Mouse (Mus musculus) midbrain, embryonic 16.5 days (tissue): ENCODE measurements around the gene Sema4a. TPM values are rescaled to one million over a fixed set of nuclear protein-coding genes. Genes with fewer than 3 reads are reported as not detected.

Experiments
- ATAC-seq: fragments of 200-750 bp; cut with Nextera tagmentation; 2 replicates; pipeline ENCODE4 v1.8.0; 2017; ENCODE audit warnings: moderate TSS enrichment
- H3K27ac ChIP-seq: fragments of 300-500 bp; sonication (generic); 2 replicates; pipeline ENCODE4 v1.5.1; 2014; ENCODE audit warnings: mild to moderate bottlenecking, low read length, mixed read lengths
- H3K27me3 ChIP-seq: fragments of 300-500 bp; sonication (generic); 2 replicates; pipeline ENCODE4 v1.6.1; 2014; ENCODE audit warnings: low read depth, low read length, mixed read lengths; ENCODE audit not compliant: control insufficient read depth, insufficient read depth
- H3K36me3 ChIP-seq: fragments of 300-500 bp; sonication (generic); 2 replicates; pipeline ENCODE4 v1.6.1; 2014; ENCODE audit warnings: mild to moderate bottlenecking, low read length, moderate library complexity, mixed read lengths; ENCODE audit not compliant: control insufficient read depth, insufficient read depth
- H3K4me1 ChIP-seq: fragments of 300-500 bp; sonication (generic); 2 replicates; pipeline ENCODE4 v1.6.1; 2014; ENCODE audit warnings: mild to moderate bottlenecking, low read length, mixed read lengths; ENCODE audit not compliant: control insufficient read depth, insufficient read depth
- H3K4me2 ChIP-seq: fragments of 300-500 bp; sonication (generic); 2 replicates; pipeline ENCODE4 v1.6.1; 2014; ENCODE audit warnings: mild to moderate bottlenecking, low read length, mixed read lengths
- H3K4me3 ChIP-seq: fragments of 300-500 bp; sonication (generic); 2 replicates; pipeline ENCODE4 v1.5.1; 2014; ENCODE audit warnings: low read depth, mild to moderate bottlenecking, low read length, moderate library complexity, mixed read lengths
- H3K9ac ChIP-seq: fragments of 300-500 bp; sonication (generic); 2 replicates; pipeline ENCODE4 v1.6.1; 2014; ENCODE audit warnings: low read depth, low read length, mixed read lengths
- H3K9me3 ChIP-seq: fragments of 300-500 bp; sonication (generic); replicated peaks from 2 replicates; pipeline ENCODE4 v1.6.1; 2014; ENCODE audit warnings: mild to moderate bottlenecking, low read length, mixed read lengths; ENCODE audit not compliant: control insufficient read depth, poor library complexity, severe bottlenecking
- WGBS: fragments of 180-500 bp; shearing (Covaris S2); extraction: QIAGEN DNeasy Blood & Tissue Kit; methylation state at CpG from one replicate; pipeline ENCODE4 v1.1.7; 2014; 5-methylcytosine and 5-hydroxymethylcytosine counted together
- microRNA-seq: library from miRNA; unstranded; fragments of <30 nt; microRNA quantifications from one replicate; pipeline ENCODE4, GENCODE M21; 2017
- polyA plus RNA-seq: library from polyadenylated mRNA; unstranded; fragments of >200 nt; fragmentation: Nextera tagmentation; extraction: Ambion mirVana; gene quantifications from 2 replicates; pipeline ENCODE4 v1.2.1, GENCODE M21; 2015

Gene Sema4a
- polyA plus RNA-seq, 1 experiment from 2014 or later = 44.0 TPM

GRCm38 (mm10) chr3:88398666-88399065 is 62.3 kb downstream of the Sema4a start:
- Histone ChIP-seq H3K4me2 (no peak overlapping the region), H3K27me3 (no peaks in the 10 kb centered on the region), H3K9ac (no peak overlapping the region), H3K27ac (no peak overlapping the region), H3K4me1 (no peaks in the 10 kb centered on the region), H3K4me3 (no peak overlapping the region), H3K9me3 (no peaks in the 10 kb centered on the region), H3K36me3 (no peaks in the 10 kb centered on the region)
- 79% methylated on average over 2 of the region's 2 CpGs for WGBS
- ATAC-seq = no peak

DNA sequence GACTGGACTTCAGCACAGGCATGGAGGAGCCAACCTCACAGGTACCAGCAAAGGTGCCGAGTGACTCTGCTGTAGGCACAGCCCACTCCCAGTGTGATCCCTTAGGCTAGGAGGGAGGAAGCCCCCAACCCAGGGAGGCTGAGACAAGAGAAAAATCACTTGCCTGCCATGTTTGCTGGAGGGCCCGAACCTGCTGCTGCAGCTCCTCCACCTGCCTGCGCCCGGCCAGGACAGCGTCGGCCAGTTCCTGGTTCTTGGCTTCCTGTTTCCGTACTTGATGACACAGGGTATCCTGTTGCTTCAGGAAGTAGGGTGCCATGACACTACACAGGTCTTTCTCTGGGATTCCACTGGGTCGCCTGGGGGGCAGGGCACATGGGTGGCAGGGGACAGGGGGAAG is 65.2 kb downstream of the Sema4a start:
- WGBS = 95% methylated on average over 8 of the region's 8 CpGs
- no peak overlapping the region for H3K27ac ChIP-seq
- H3K4me2 ChIP-seq = no peak overlapping the region
- no peak overlapping the region for H3K4me3 ChIP-seq
- no peaks in the 10 kb centered on the region for H3K27me3 ChIP-seq
- no peak for ATAC-seq
- H3K9me3 ChIP-seq = no peaks in the 10 kb centered on the region
- H3K36me3 ChIP-seq = no peaks in the 10 kb centered on the region
- no peaks in the 10 kb centered on the region for H3K4me1 ChIP-seq
- no peak overlapping the region for H3K9ac ChIP-seq

- Histone ChIP-seq H3K9me3 (no peaks in the 10 kb centered on the region), H3K36me3 (no peaks in the 10 kb centered on the region), H3K4me3 (no peak overlapping the region), H3K27me3 (no peaks in the 10 kb centered on the region), H3K9ac (no peak overlapping the region), H3K27ac (no peak overlapping the region), H3K4me2 (no peak overlapping the region), H3K4me1 (no peaks in the 10 kb centered on the region)
- WGBS = 97% methylated on average over 6 of the region's 6 CpGs
- no peak for ATAC-seq
Observed at GRCm38 (mm10) chr3:88395288-88395687, 65.7 kb downstream of the Sema4a start.

GRCm38 (mm10) chr3:88393776-88394375 is 67.1 kb downstream of the Sema4a start:
- Histone ChIP-seq H3K4me3 (no peak overlapping the region), H3K4me2 (no peak overlapping the region), H3K9me3 (no peaks in the 10 kb centered on the region), H3K27me3 (no peaks in the 10 kb centered on the region), H3K4me1 (no peaks in the 10 kb centered on the region), H3K36me3 (no peaks in the 10 kb centered on the region), H3K27ac (no peak overlapping the region), H3K9ac (no peak overlapping the region)
- WGBS = 87% methylated on average over 9 of the region's 9 CpGs
- ATAC-seq = no peak

Small RNAs within 50 kb of the gene (microRNA-seq; reads per million reads assigned to microRNA genes)
- not detected for gene Mir7011

Other genes with a start within 250 kb of the Sema4a start
- 0.18 and 0.21 TPM in 2 replicates for gene Rhbg, start 206.5 kb downstream of the Sema4a start, polyA plus RNA-seq
- 0.16 TPM in 1 of 2 replicates, not detected in the other for gene Gm38392, start 174.0 kb downstream of the Sema4a start, polyA plus RNA-seq
- 7.3 and 7.5 TPM in 2 replicates for gene Tsacc, start 164.2 kb downstream of the Sema4a start, polyA plus RNA-seq
- 419 and 444 TPM in 2 replicates for gene Cct3, start 164.1 kb downstream of the Sema4a start, polyA plus RNA-seq
- gene Glmp, start 136.2 kb downstream of the Sema4a start, polyA plus RNA-seq = 91.3 and 107 TPM in 2 replicates
- gene Tmem79, start 125.0 kb downstream of the Sema4a start, polyA plus RNA-seq = 1.0 and 1.2 TPM in 2 replicates
- gene Smg5, start 124.9 kb downstream of the Sema4a start, polyA plus RNA-seq = 61.4 and 65.7 TPM in 2 replicates
- gene Paqr6, start 96.6 kb downstream of the Sema4a start, polyA plus RNA-seq = 1.2 and 1.9 TPM in 2 replicates
- gene Bglap3, start 88.4 kb downstream of the Sema4a start, polyA plus RNA-seq = not detected in 2 replicates
- gene Bglap2, start 82.5 kb downstream of the Sema4a start, polyA plus RNA-seq = 1.3 TPM in 1 of 2 replicates, not detected in the other
- 0.88 TPM in 1 of 2 replicates, not detected in the other for gene Bglap, start 76.7 kb downstream of the Sema4a start, polyA plus RNA-seq
- 18.3 and 19.2 TPM in 2 replicates for gene Pmf1, start 50.9 kb downstream of the Sema4a start, polyA plus RNA-seq
- gene Slc25a44, start 36.0 kb downstream of the Sema4a start, polyA plus RNA-seq = 36.7 and 39.3 TPM in 2 replicates
- gene Lmna, start 48.8 kb upstream of the Sema4a start, polyA plus RNA-seq = 51.0 and 59.7 TPM in 2 replicates
- 28.6 and 33.0 TPM in 2 replicates for gene Mex3a, start 71.2 kb upstream of the Sema4a start, polyA plus RNA-seq
- gene Rab25, start 87.1 kb upstream of the Sema4a start, polyA plus RNA-seq = 0.69 TPM in 1 of 2 replicates, not detected in the other
- 181 and 193 TPM in 2 replicates for gene Lamtor2, start 91.9 kb upstream of the Sema4a start, polyA plus RNA-seq
- 39.8 and 41.3 TPM in 2 replicates for gene Ubqln4, start 92.6 kb upstream of the Sema4a start, polyA plus RNA-seq
- gene Ssr2, start 114.7 kb upstream of the Sema4a start, polyA plus RNA-seq = 127 and 144 TPM in 2 replicates
- gene Arhgef2, start 144.8 kb upstream of the Sema4a start, polyA plus RNA-seq = 104 and 131 TPM in 2 replicates
- not detected in 2 replicates for gene Rxfp4, start 192.0 kb upstream of the Sema4a start, polyA plus RNA-seq
- gene Khdc4, start 224.6 kb upstream of the Sema4a start, polyA plus RNA-seq = 84.4 and 94.9 TPM in 2 replicates